ENCODE assay signal across 11 mouse cellular contexts in the genomic region with DNA sequence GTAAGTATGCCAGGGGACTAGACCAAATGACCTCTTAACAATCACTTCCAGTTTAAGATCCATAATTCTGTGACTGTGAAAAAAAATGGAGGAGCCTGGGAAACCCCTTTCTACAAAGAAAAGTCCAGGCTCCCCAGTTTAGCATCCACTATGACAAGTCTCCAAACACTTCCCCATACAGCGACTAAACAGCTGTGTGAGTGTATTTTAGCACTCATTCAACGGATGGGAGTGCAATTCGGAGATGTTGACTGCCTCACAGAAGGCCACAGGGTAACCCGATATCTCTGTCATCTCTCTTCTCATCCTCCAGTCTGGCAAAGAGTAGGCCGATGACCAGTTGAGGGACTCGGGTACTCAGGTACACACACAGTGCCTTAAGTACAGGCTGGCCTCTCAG. TPM values are rescaled to one million over a fixed set of nuclear protein-coding genes. Genes with fewer than 3 reads are reported as not detected.
DNase-seq lines count a peak whose midpoint lies in the region; ATAC-seq and TF ChIP-seq lines count a peak whose summit lies in the region.
"Had no signal": no experiment of that assay in that cellular context is flagged by ENCODE, and none has a peak within 500 bp of the region (broad histone marks: within the 10 kb centered on the region; RNA-seq: fewer than 3 reads in every experiment).

No protein-coding gene starts in this region.

- TF ChIP-seq POLR2A in embryonic fibroblast, embryonic 13.5 days (IDR thresholded peaks at IDR 0.05; ENCODE audit: low read depth, low read length): no peak
- TF ChIP-seq POLR2A in myocyte (IDR thresholded peaks at IDR 0.05; ENCODE audit: insufficient read length, low read depth): no peak

- ATAC-seq in heart, embryonic 15.5 days (replicated peaks; ENCODE audit: insufficient number of reproducible peaks, insufficient read depth, low FRiP score, low read depth): no peak
- ATAC-seq in neural tube, embryonic 12.5 days (ENCODE audit: low FRiP score, low read depth): no peak
- ATAC-seq in neural tube, embryonic 15.5 days (ENCODE audit: low FRiP score): no peak
- ATAC-seq in erythroid progenitor cell, adult 5-6 weeks (replicated peaks; ENCODE audit: low FRiP score, poor library complexity, severe bottlenecking): no peak

- peaks cover 62% of the 10 kb centered on the region for H3K79me2 ChIP-seq in myocyte (ENCODE audit: control insufficient read depth, insufficient read depth)

- no peak overlapping the region for H3ac ChIP-seq in myocyte (ENCODE audit: control insufficient read depth, insufficient read length)

- no peaks in the 10 kb centered on the region for H3K9me3 ChIP-seq in heart, embryonic 15.5 days (replicated peaks)
- no peaks in the 10 kb centered on the region for H3K9me3 ChIP-seq in neural tube, embryonic 12.5 days
- H3K9me3 ChIP-seq in neural tube, embryonic 15.5 days (replicated peaks): no peaks in the 10 kb centered on the region
- H3K9me3 ChIP-seq: forebrain, embryonic 12.5 days; midbrain, embryonic 12.5 days had no signal

- WGBS in heart, embryonic 15.5 days: 57% methylated on average over 6 of the region's 6 CpGs
- WGBS in neural tube, embryonic 12.5 days: 43% methylated on average over 6 of the region's 6 CpGs
- WGBS in neural tube, embryonic 15.5 days: 50% methylated on average over 6 of the region's 6 CpGs

- no peak overlapping the region for H3K27ac ChIP-seq in heart, embryonic 15.5 days
- no peak overlapping the region for H3K27ac ChIP-seq in neural tube, embryonic 12.5 days
- H3K27ac ChIP-seq in neural tube, embryonic 15.5 days (replicated peaks): no peak overlapping the region
- H3K27ac ChIP-seq in embryonic fibroblast, embryonic 13.5 days (ENCODE audit: insufficient read depth, low read length): peak overlapping the region; percentile 95; the same call in 1 of the 2 replicates
- H3K27ac ChIP-seq: forebrain, embryonic 12.5 days had no signal

- H3K4me2 ChIP-seq in heart, embryonic 15.5 days: peak overlapping the region; percentile 97; the same call in 1 of the 2 replicates
- H3K4me2 ChIP-seq in neural tube, embryonic 12.5 days (replicated peaks): no peak overlapping the region
- H3K4me2 ChIP-seq in neural tube, embryonic 15.5 days: no peak overlapping the region
- H3K4me2 ChIP-seq in myocyte (ENCODE audit: low read depth): peak overlapping the region; percentile 87

- H3K4me1 ChIP-seq in heart, embryonic 15.5 days (replicated peaks): peaks cover 66% of the 10 kb centered on the region
- peaks cover 48% of the 10 kb centered on the region for H3K4me1 ChIP-seq in neural tube, embryonic 12.5 days
- H3K4me1 ChIP-seq in neural tube, embryonic 15.5 days: peaks cover 52% of the 10 kb centered on the region
- H3K4me1 ChIP-seq in embryonic fibroblast, embryonic 13.5 days (ENCODE audit: control insufficient read depth, insufficient read depth, low read length): peaks cover 13% of the 10 kb centered on the region

- no peak for TF ChIP-seq CTCF in embryonic fibroblast, embryonic 13.5 days (IDR thresholded peaks at IDR 0.05; ENCODE audit: borderline replicate concordance, insufficient read depth, low read length)

- no peak overlapping the region for H3K9ac ChIP-seq in heart, embryonic 15.5 days
- H3K9ac ChIP-seq in neural tube, embryonic 12.5 days: 0 out of 2 replicates have a peak overlapping the region, but pooled peaks have one; percentile 18
- no peak overlapping the region for H3K9ac ChIP-seq in neural tube, embryonic 15.5 days (replicated peaks)

- intact Hi-C loops in heart, postnatal 14 days (cut with DNase I): loop anchor here (2.0 kb wide), 1 partner anchor 24 kb away; a partner anchor contains a TSS

- no peak overlapping the region for H3K4me3 ChIP-seq in heart, embryonic 15.5 days
- no peak overlapping the region for H3K4me3 ChIP-seq in neural tube, embryonic 12.5 days
- no peak overlapping the region for H3K4me3 ChIP-seq in neural tube, embryonic 15.5 days (replicated peaks)
- no peak overlapping the region for H3K4me3 ChIP-seq in embryonic fibroblast, embryonic 13.5 days (ENCODE audit: insufficient read depth, low read length)
- H3K4me3 ChIP-seq in myocyte: no peak overlapping the region

- H3K36me3 ChIP-seq in heart, embryonic 15.5 days: no peaks in the 10 kb centered on the region
- no peaks in the 10 kb centered on the region for H3K36me3 ChIP-seq in neural tube, embryonic 12.5 days
- H3K36me3 ChIP-seq in neural tube, embryonic 15.5 days: no peaks in the 10 kb centered on the region
- H3K36me3 ChIP-seq in myocyte (ENCODE audit: control insufficient read depth, insufficient read depth): no peaks in the 10 kb centered on the region
- H3K36me3 ChIP-seq: forebrain, embryonic 12.5 days; midbrain, embryonic 12.5 days had no signal

- no peak for DNase-seq in heart, postnatal 14 days
- DNase-seq: gastrocnemius, postnatal 36 days; layer of hippocampus, adult 9-11 months had no signal

- H3K27me3 ChIP-seq in heart, embryonic 15.5 days: no peaks in the 10 kb centered on the region
- H3K27me3 ChIP-seq in neural tube, embryonic 12.5 days (replicated peaks): no peaks in the 10 kb centered on the region
- H3K27me3 ChIP-seq in neural tube, embryonic 15.5 days (replicated peaks): no peaks in the 10 kb centered on the region
- H3K27me3 ChIP-seq in myocyte (ENCODE audit: control insufficient read depth, insufficient read depth, insufficient read length): no peaks in the 10 kb centered on the region

TF ChIP-seq in myocyte, 11 proteins besides CTCF, POLR2A, EP300 and RAD21:
- TF ChIP-seq TCF12 (IDR thresholded peaks at IDR 0.05; ENCODE audit: insufficient read depth, poor library complexity, severe bottlenecking): no peak
- TF ChIP-seq CEBPB (IDR thresholded peaks at IDR 0.05; ENCODE audit: insufficient read depth, poor library complexity, severe bottlenecking): no peak
- peak; percentile 1 to 11 (median 6) for TF ChIP-seq MYOD1 (IDR thresholded peaks at IDR 0.05; ENCODE audit: control insufficient read depth in 1 of 3, insufficient read length in 2 of 3, low read depth in 2 of 3)
- TF ChIP-seq USF1 (IDR thresholded peaks at IDR 0.05; ENCODE audit: low read depth): no peak

RNA-seq across cellular contexts. Expression of a gene that starts 23.5 kb away (rescaled TPM):
- polyA plus RNA-seq in heart, embryonic 15.5 days (2015; fragmentation: Nextera tagmentation; extraction: Ambion mirVana): 6.0 and 10.0 TPM in 2 replicates
- 10 to 100 TPM; 15.7 to 16.9 TPM for total RNA-seq in heart, postnatal 14 days (2021)
- 6.1 and 6.3 TPM in 2 replicates for polyA plus RNA-seq in neural tube, embryonic 12.5 days (2016; fragmentation: Nextera tagmentation; extraction: Ambion mirVana)
- polyA plus RNA-seq in neural tube, embryonic 15.5 days (2015; fragmentation: Nextera tagmentation; extraction: Ambion mirVana): 4.0 and 5.4 TPM in 2 replicates
- polyA plus RNA-seq in embryonic fibroblast, embryonic 13.5 days (2011; ENCODE audit: insufficient read length, low read depth, missing spikeins): 20.6 and 21.3 TPM in 2 replicates
- polyA plus RNA-seq in myocyte (2012; fragmentation: generic; extraction: Trizol): 13.7 TPM
- 20.9 and 23.5 TPM in 2 replicates for total RNA-seq in erythroid progenitor cell, adult 5-6 weeks (2015; ENCODE audit: low replicate concordance)
- 29.0 and 51.1 TPM in 2 replicates for total RNA-seq in erythroid progenitor cell, adult 5-6 weeks (2017; ENCODE audit: low replicate concordance)

RNA-seq across cellular contexts. Expression of a gene that starts 46.9 kb away (rescaled TPM):
- polyA plus RNA-seq in heart, embryonic 15.5 days (2015; fragmentation: Nextera tagmentation; extraction: Ambion mirVana): 0.42 and 0.55 TPM in 2 replicates
- total RNA-seq in heart, postnatal 14 days (2021): under 1 TPM; 0.17 to 0.31 TPM
- 2.8 and 3.2 TPM in 2 replicates for polyA plus RNA-seq in neural tube, embryonic 12.5 days (2016; fragmentation: Nextera tagmentation; extraction: Ambion mirVana)
- 3.2 and 3.8 TPM in 2 replicates for polyA plus RNA-seq in neural tube, embryonic 15.5 days (2015; fragmentation: Nextera tagmentation; extraction: Ambion mirVana)
- polyA plus RNA-seq in embryonic fibroblast, embryonic 13.5 days (2011; ENCODE audit: insufficient read length, low read depth, missing spikeins): 0.30 and 0.35 TPM in 2 replicates
- polyA plus RNA-seq in myocyte (2012; fragmentation: generic; extraction: Trizol): 0.46 TPM
- 8.4 and 11.9 TPM in 2 replicates for total RNA-seq in erythroid progenitor cell, adult 5-6 weeks (2015; ENCODE audit: low replicate concordance)
- total RNA-seq in erythroid progenitor cell, adult 5-6 weeks (2017; ENCODE audit: low replicate concordance): 13.5 and 15.9 TPM in 2 replicates

Comparison
In these comparisons a context has a peak if more than half of its experiments do, and no peak if none do; other contexts are left out.
1. H3K4me2 ChIP-seq: peak in heart, embryonic 15.5 days (single experiment) and myocyte (single experiment); none in neural tube, embryonic 12.5 days (single experiment) and neural tube, embryonic 15.5 days (single experiment).